Mouse (Mus musculus) cerebellum, adult 11 months (tissue): ENCODE measurements around the gene Kcnip1.
A peak's percentile ranks its signal among the peaks of the same experiment; 100 is the strongest.

Experiments used
- DNase-seq: peaks from one replicate; pipeline ENCODE4 v3.0.0; 2022

The Kcnip1 gene

GRCm38 (mm10) chr11:33992938-33993337 is at the start of gene Kcnip1:
Gene Kcnip1, minus strand, starts transcription at chr11:33993152.
- DNase-seq = peak; percentile 7

GRCm38 (mm10) chr11:34040061-34040460 is 47.1 kb upstream of the Kcnip1 start:
- no peak for DNase-seq

GRCm38 (mm10) chr11:34035909-34036658 is 43.1 kb upstream of the Kcnip1 start:
- DNase-seq = no peak

GRCm38 (mm10) chr11:34034794-34035193 is 41.8 kb upstream of the Kcnip1 start:
- DNase-seq = no peak

GRCm38 (mm10) chr11:34034008-34034505 is 41.1 kb upstream of the Kcnip1 start:
- no peak for DNase-seq

- DNase-seq = no peak
Observed at GRCm38 (mm10) chr11:34031015-34031805, 38.3 kb upstream of the Kcnip1 start.

DNA sequence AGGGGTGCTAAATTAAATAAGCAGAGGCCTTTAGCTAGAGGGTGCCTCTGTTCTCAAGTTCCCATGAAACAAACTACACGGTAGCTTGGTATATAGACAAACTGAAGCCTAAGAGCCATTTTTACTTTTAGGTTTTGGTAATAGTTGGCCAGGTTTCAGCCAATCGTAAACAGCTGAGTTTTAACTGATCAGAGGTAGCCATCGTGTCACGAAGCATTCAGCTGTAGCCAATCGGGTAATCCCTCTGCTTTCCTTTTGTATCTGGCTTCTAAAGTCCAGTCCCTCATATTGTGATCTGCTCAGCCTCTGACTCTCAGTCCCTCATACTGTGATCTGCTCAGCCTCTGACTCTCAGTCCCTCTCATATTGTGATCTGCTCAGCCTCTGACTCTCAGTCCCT is 36.7 kb upstream of the Kcnip1 start:
- DNase-seq = no peak

DNA sequence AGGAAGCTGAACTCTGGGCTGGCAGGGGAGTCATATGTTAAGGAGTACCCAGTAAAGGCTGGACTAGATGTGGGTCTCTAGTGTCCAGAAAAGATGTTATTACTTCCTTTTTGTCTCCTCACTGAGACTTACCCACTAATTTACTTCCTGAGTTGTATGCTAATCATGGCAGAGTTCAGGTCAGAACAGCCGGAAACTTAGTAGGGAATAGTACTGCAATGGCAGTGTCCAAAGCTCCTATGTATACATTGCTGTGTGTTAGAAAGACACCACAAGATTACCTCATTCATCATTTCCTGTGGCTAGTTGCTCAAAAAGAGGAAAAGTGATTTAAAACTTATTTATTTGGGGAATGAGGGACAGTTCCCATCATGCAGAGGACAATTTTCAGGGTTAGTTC is 32.1 kb upstream of the Kcnip1 start:
- DNase-seq = no peak

GRCm38 (mm10) chr11:34012007-34012652 is 19.2 kb upstream of the Kcnip1 start:
- no peak for DNase-seq

GRCm38 (mm10) chr11:34010859-34011172 is 17.9 kb upstream of the Kcnip1 start:
- no peak for DNase-seq

DNA sequence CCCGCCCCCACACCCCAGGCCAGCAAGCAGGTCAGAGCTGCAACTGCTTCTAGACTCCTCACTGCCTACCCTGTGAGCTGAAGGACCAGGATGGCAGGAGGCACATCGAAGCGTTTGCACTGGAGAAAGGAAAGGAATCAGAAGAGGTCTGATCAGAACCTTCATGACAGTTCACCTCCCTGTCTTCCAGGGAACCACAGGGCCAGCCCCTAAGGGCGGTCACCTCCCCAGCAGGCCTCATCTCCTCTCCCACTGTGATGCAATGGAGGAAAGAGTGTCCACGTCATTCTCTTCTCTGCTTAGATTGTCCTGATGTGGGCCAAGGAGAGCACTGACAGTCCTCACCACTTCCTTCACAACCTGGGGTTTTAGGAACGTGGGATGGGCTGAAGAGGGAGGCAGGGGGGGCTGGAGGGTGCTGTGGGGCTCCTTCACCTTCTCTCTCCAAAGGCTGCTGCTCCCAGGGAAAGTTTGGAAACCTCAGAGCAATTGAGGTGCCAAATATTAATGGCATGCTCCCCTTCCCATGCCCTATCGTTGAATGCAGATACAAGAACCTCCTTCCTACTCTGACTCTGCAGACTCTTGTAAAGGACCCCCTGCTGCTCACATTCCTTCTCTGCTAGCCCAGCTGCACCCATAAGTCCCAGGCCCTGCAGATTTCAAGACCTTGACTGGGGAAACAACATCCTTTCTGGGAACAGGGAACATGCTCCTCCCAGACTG is 17.3 kb upstream of the Kcnip1 start:
- DNase-seq = no peak

GRCm38 (mm10) chr11:34009316-34010087 is 16.6 kb upstream of the Kcnip1 start:
- DNase-seq = no peak

DNA sequence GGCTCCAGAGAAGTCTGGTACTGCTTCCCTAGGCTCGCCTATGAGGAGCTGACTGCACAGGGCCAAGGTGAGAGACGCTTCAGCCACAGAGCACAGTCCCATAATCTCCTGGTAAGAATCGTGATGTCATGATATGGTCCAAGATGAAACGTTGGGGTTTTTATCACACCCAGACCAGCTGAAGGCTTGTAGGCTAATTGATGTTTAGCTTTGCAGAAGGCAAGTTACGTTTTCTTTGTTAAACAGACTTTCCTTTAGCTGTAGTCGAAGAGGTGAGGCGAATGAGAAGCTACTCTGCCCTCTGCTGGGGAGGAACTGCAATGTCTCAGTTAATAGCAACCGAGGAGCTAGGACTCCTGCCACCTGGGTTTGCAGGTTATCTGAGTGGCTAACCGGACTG is 15.8 kb upstream of the Kcnip1 start:
- peak; percentile 14 for DNase-seq

- DNase-seq = no peak
Observed at GRCm38 (mm10) chr11:34008214-34008613, 15.3 kb upstream of the Kcnip1 start.

GRCm38 (mm10) chr11:34007616-34008015 is 14.7 kb upstream of the Kcnip1 start:
- no peak for DNase-seq

GRCm38 (mm10) chr11:34002593-34002965 is 9.6 kb upstream of the Kcnip1 start:
- no peak for DNase-seq

DNA sequence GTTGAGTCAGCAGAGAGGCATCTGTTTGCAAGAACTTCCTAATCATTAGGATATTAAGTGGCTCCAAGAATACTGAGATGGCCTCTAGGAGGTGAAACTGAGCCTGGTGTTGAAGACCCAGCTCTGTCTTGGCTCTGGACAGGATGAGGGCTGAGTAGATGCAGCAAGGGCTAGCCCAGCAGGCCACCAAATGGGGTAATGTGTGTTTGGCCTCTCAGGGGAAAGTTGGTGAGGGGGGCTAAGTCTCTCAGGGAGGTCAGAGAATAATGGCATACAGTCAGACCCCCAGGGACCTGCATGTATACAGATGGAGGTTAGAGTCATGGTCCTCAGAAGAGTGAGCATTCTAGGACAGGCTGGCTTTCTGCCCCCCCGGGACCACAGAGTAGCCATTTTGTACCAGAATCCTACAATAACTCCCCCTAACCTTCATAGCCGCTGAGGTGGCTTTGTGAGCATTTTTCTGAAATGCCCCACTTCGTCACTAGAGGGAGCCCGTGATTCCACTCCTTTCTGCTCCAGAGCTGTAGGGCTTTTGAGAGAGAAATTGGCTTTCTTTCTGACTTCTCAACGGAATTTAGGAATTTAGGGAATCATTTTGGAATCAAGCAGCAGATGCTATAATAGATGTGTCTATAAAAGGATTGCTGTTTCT is 9.1 kb upstream of the Kcnip1 start:
- DNase-seq = peak; percentile 17

DNA sequence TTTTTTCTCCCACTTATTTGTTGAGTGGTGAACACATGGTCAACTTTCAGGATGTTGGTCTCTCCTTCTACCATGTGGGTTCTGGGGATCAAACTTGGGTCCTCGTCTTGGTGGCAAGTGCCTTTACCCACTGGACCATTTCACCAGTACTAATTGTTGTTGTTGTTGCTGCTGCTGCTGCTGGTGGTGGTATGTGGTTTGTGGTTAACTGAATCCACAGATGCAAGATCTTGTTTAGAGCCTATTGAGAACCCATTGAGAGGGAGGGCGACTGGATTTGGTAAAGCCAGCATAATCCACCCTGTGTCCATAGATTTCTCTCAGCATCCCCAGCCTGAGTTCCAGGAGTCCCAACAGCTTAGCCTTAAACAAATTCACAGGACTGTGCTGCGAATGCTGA is 7.5 kb upstream of the Kcnip1 start:
- no peak for DNase-seq

- no peak for DNase-seq
Observed at GRCm38 (mm10) chr11:33998244-33998643, 5.3 kb upstream of the Kcnip1 start.

DNA sequence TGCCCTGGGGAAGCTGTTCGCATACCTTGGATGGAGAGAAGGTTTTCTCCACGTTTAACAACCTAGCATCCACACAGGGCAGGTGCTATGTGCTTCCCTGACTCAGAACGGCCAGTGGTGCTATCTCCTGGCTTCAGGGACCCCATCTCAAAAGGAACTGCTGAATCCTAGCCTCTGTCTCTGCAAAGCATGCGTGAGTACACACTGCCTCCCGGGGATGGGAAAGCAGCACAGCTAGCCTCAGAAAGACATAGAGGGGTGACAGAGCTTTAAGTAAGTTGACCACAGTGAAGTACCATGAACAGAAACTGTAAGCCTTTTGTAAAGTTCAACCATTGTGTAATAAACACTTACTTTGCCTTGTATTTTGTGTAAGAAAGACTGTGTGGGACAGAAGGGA is 544 bp upstream of the Kcnip1 start:
- no peak for DNase-seq

GRCm38 (mm10) chr11:33990002-33990401 is 3.0 kb downstream of the Kcnip1 start:
- no peak for DNase-seq

- DNase-seq = no peak
Observed at GRCm38 (mm10) chr11:33986525-33986924, 6.4 kb downstream of the Kcnip1 start.
